Mouse (Mus musculus) olfactory bulb, adult 2 months (tissue): ENCODE measurements around the gene Tapbp. TPM values are rescaled to one million over a fixed set of nuclear protein-coding genes. Genes with fewer than 3 reads are reported as not detected.

Source experiments
- H3K27ac ChIP-seq: fragments of 200-500 bp; 2 replicates; pipeline ENCODE4 v1.5.1; 2012; ENCODE audit warnings: low read depth, low read length; ENCODE audit not compliant: insufficient read depth
- H3K4me1 ChIP-seq: fragments of 200-500 bp; 2 replicates; pipeline ENCODE4 v1.6.1; 2012; ENCODE audit warnings: low read length; ENCODE audit not compliant: control insufficient read depth, insufficient read depth
- H3K4me3 ChIP-seq: fragments of 200-500 bp; 2 replicates; pipeline ENCODE4 v1.5.1; 2012; ENCODE audit warnings: mild to moderate bottlenecking, low read depth, low read length, moderate library complexity; ENCODE audit not compliant: insufficient read depth
- CTCF ChIP-seq: fragments of 200-500 bp; IDR thresholded peaks from 2 replicates; pipeline ENCODE4 v1.5.1; 2012; ENCODE audit warnings: low read depth, mild to moderate bottlenecking, low read length, moderate library complexity; ENCODE audit not compliant: insufficient read depth
- POLR2A ChIP-seq: fragments of 200-500 bp; IDR thresholded peaks from 2 replicates; pipeline ENCODE4 v1.6.1; 2012; ENCODE audit warnings: mild to moderate bottlenecking, low read depth, low read length, moderate library complexity; ENCODE audit not compliant: insufficient read depth
- WGBS: fragments of 180-500 bp; shearing (Covaris S2); methylation state at CpG from one replicate; pipeline ENCODE4 v1.1.7; 2018; 5-methylcytosine and 5-hydroxymethylcytosine counted together
- polyA plus RNA-seq: library from polyadenylated mRNA; stranded (reverse); fragments of >200 nt; gene quantifications from 2 replicates; pipeline ENCODE4 v1.2.4, GENCODE M21; 2012; ENCODE audit warnings: low replicate concordance; ENCODE audit not compliant: missing spikeins, insufficient read depth, insufficient read length

The Tapbp gene
- polyA plus RNA-seq, 1 experiment: 118 TPM

GRCm38 (mm10) chr17:33965082-33965845 lies 49.6 kb downstream of the Tapbp start:
- no peak for TF ChIP-seq POLR2A
- no peak for TF ChIP-seq CTCF

GRCm38 (mm10) chr17:33965846-33966550 lies 50.3 kb downstream of the Tapbp start:
- no peaks in the 10 kb centered on the region for H3K4me1 ChIP-seq
- H3K27ac ChIP-seq: no peak overlapping the region
- 90% methylated on average over 16 of the region's 16 CpGs for WGBS
- no peak for TF ChIP-seq POLR2A
- no peak for TF ChIP-seq CTCF
- H3K4me3 ChIP-seq: no peak overlapping the region

More at GRCm38 (mm10) chr17:33965082-33965845, 49.6 kb downstream of the Tapbp start:
- no peak overlapping the region for H3K4me3 ChIP-seq
- H3K4me1 ChIP-seq: no peaks in the 10 kb centered on the region
- 87% methylated on average over 17 of the region's 17 CpGs for WGBS
- H3K27ac ChIP-seq: no peak overlapping the region

DNA sequence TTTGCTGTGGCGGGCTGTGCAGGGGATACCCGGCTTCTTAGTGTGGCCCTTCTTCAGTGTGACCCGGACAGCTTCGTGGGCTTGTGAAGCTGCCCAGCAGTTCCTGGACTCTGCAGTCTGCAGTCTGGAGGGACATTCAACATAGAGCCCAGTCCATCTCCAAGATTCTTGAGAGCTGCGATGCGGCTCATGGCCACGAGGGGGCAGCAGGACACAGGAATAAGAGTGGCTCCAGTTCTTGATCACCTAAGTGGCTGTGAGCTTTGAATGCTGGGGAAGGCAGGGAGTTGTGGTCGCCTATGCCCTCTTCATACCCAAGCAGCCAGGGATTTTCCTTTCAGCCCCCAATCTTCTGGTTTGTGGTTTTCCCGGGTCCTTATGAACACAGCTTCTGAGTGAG lies 52.8 kb downstream of the Tapbp start:
- Histone ChIP-seq H3K4me3 (no peak overlapping the region), H3K27ac (no peak overlapping the region), H3K4me1 (no peaks in the 10 kb centered on the region)
- 4% methylated on average over 9 of the region's 9 CpGs for WGBS
- TF ChIP-seq POLR2A: no peak
- TF ChIP-seq CTCF: peak; percentile 72

DNA sequence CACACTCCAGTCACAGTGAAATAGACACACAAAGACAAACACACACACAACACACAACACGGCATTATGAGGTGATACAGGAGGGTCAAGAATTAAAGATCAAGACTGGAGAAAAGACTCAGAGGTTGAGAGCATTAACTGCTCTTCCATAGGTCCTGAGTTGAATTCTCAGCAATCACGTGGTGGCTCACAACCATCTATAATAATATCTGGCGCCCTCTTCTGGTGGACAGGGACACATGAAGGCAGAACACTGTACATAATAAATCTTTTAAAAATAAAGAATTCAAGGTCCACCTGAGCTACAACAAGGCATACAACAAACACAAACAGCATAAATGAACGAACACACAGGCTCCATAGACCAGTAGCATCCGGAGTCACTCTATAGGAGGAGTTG lies 53.2 kb downstream of the Tapbp start:
- no peak overlapping the region for H3K27ac ChIP-seq
- no peak overlapping the region for H3K4me3 ChIP-seq
- 32% methylated on average over 5 of the region's 5 CpGs for WGBS
- H3K4me1 ChIP-seq: no peaks in the 10 kb centered on the region
- TF ChIP-seq POLR2A (no peak), CTCF (no peak)

- 73% methylated on average over 4 of the region's 4 CpGs for WGBS
- Histone ChIP-seq H3K4me3 (no peak overlapping the region), H3K4me1 (no peaks in the 10 kb centered on the region), H3K27ac (no peak overlapping the region)
- no peak for TF ChIP-seq CTCF
- no peak for TF ChIP-seq POLR2A
Measured at GRCm38 (mm10) chr17:33969394-33969793, 53.7 kb downstream of the Tapbp start.

- TF ChIP-seq POLR2A: no peak
- TF ChIP-seq CTCF: no peak
- Histone ChIP-seq H3K27ac (no peak overlapping the region), H3K4me3 (no peak overlapping the region), H3K4me1 (peaks cover 2% of the 10 kb centered on the region)
- 16% methylated on average over 1 of the region's 1 CpGs for WGBS
Measured at GRCm38 (mm10) chr17:33972691-33973090, 57.0 kb downstream of the Tapbp start.

DNA sequence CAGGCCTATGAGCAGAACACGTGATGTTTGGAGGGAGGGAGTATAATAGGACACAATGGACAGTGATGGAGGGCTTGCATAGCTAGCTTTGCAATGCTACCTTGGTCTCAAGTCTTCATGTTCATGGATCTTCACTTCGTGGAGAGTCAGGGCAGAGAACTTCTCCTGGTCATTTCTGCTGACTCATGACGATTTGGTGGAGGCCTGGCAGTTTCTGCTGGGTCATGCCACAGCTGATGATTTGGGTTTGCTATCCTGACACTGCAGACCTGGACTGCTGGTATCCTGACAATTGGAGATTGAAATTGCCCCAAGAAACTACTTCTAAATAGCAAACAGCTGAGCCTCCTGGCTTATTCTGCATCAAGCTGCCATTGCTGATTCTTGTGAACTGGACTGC lies 57.9 kb downstream of the Tapbp start:
- H3K4me3 ChIP-seq: no peak overlapping the region
- no peak overlapping the region for H3K27ac ChIP-seq
- WGBS: 65% methylated on average over 3 of the region's 3 CpGs
- H3K4me1 ChIP-seq: peaks cover 11% of the 10 kb centered on the region
- TF ChIP-seq POLR2A: no peak

- WGBS: 2% methylated on average over 57 of the region's 57 CpGs
- H3K4me1 ChIP-seq: peaks cover 23% of the 10 kb centered on the region
- TF ChIP-seq POLR2A: no peak
- no peak for TF ChIP-seq CTCF
- H3K4me3 ChIP-seq: peak overlapping the region; percentile 62
- H3K27ac ChIP-seq: no peak overlapping the region
Measured at GRCm38 (mm10) chr17:33977861-33978557, 62.3 kb downstream of the Tapbp start.

- peak; percentile 39 for TF ChIP-seq POLR2A
- TF ChIP-seq CTCF: no peak
- peaks cover 23% of the 10 kb centered on the region for H3K4me1 ChIP-seq
- 4% methylated on average over 17 of the region's 17 CpGs for WGBS
- peak overlapping the region; percentile 62 for H3K4me3 ChIP-seq
- H3K27ac ChIP-seq: no peak overlapping the region
Measured at GRCm38 (mm10) chr17:33978631-33979031, 62.9 kb downstream of the Tapbp start.

Other genes starting within 250 kb of the Tapbp start
- 317 TPM in 1 of 2 replicates, not detected in the other for gene Hnrnpm, start 229.0 kb upstream of the Tapbp start, polyA plus RNA-seq
- not detected in 2 replicates for gene March2, start 197.2 kb upstream of the Tapbp start, polyA plus RNA-seq
- gene Rab11b, start 155.4 kb upstream of the Tapbp start, polyA plus RNA-seq: 744 TPM in 1 of 2 replicates, not detected in the other
- gene Angptl4, start 134.1 kb upstream of the Tapbp start, polyA plus RNA-seq: not detected in 2 replicates
- not detected in 2 replicates for gene Kank3, start 105.4 kb upstream of the Tapbp start, polyA plus RNA-seq
- not detected in 2 replicates for gene Rps28, start 91.3 kb upstream of the Tapbp start, polyA plus RNA-seq
- 751 TPM in 1 of 2 replicates, not detected in the other for gene Ndufa7, start 91.3 kb upstream of the Tapbp start, polyA plus RNA-seq
- gene Cd320, start 72.8 kb upstream of the Tapbp start, polyA plus RNA-seq: not detected in 2 replicates
- gene Gm7029, start 42.1 kb upstream of the Tapbp start, polyA plus RNA-seq: not detected in 2 replicates
- not detected in 2 replicates for gene Kifc1, start 25.2 kb upstream of the Tapbp start, polyA plus RNA-seq
- not detected in 2 replicates for gene Platr17, start 10.8 kb upstream of the Tapbp start, polyA plus RNA-seq
- not detected in 2 replicates for gene Daxx, start 6.5 kb upstream of the Tapbp start, polyA plus RNA-seq
- gene Zbtb22, start within 50 bp of the Tapbp start, polyA plus RNA-seq: not detected in 2 replicates
- gene Rgl2, start 13.6 kb downstream of the Tapbp start, polyA plus RNA-seq: 671 TPM in 1 of 2 replicates, not detected in the other
- gene Pfdn6, start 24.4 kb downstream of the Tapbp start, polyA plus RNA-seq: not detected in 2 replicates
- not detected in 2 replicates for gene Wdr46, start 24.8 kb downstream of the Tapbp start, polyA plus RNA-seq
- not detected in 2 replicates for gene B3galt4, start 35.6 kb downstream of the Tapbp start, polyA plus RNA-seq
- gene Vps52, start 39.9 kb downstream of the Tapbp start, polyA plus RNA-seq: not detected in 2 replicates
- 1,298 TPM in 1 of 2 replicates, not detected in the other for gene Rps18, start 40.1 kb downstream of the Tapbp start, polyA plus RNA-seq
- not detected in 2 replicates for gene H2-K1, start 84.4 kb downstream of the Tapbp start, polyA plus RNA-seq
- gene Ring1, start 108.8 kb downstream of the Tapbp start, polyA plus RNA-seq: not detected in 2 replicates
- not detected in 2 replicates for gene H2-Ke6, start 112.2 kb downstream of the Tapbp start, polyA plus RNA-seq
- gene Slc39a7, start 115.8 kb downstream of the Tapbp start, polyA plus RNA-seq: not detected in 2 replicates
- gene Rxrb, start 115.9 kb downstream of the Tapbp start, polyA plus RNA-seq: not detected in 2 replicates
- gene Col11a2, start 123.5 kb downstream of the Tapbp start, polyA plus RNA-seq: not detected in 2 replicates
- gene H2-Oa, start 176.4 kb downstream of the Tapbp start, polyA plus RNA-seq: not detected in 2 replicates
- gene H2-DMa, start 203.6 kb downstream of the Tapbp start, polyA plus RNA-seq: not detected in 2 replicates
- gene Brd2, start 206.7 kb downstream of the Tapbp start, polyA plus RNA-seq: 233 TPM in 1 of 2 replicates, not detected in the other
- gene H2-DMb2, start 227.4 kb downstream of the Tapbp start, polyA plus RNA-seq: not detected in 2 replicates
- gene H2-DMb1, start 237.2 kb downstream of the Tapbp start, polyA plus RNA-seq: not detected in 2 replicates